Mouse (Mus musculus) heart, embryonic 12.5 days (tissue): ENCODE measurements around the gene Tspan2. TPM values are rescaled to one million over a fixed set of nuclear protein-coding genes. Genes with fewer than 3 reads are reported as not detected.

Experiments used
- ATAC-seq: fragments of 200-750 bp; cut with Nextera tagmentation; 2 replicates; pipeline ENCODE4 v1.8.0; 2017; ENCODE audit warnings: moderate TSS enrichment, moderate library complexity; ENCODE audit not compliant: insufficient number of reproducible peaks, low FRiP score
- H3K27ac ChIP-seq: fragments of 300-500 bp; sonication (generic); 2 replicates; pipeline ENCODE4 v1.5.1; 2016; ENCODE audit warnings: mild to moderate bottlenecking, moderate library complexity; ENCODE audit not compliant: poor library complexity, severe bottlenecking
- H3K27me3 ChIP-seq: fragments of 300-500 bp; sonication (generic); replicated peaks from 2 replicates; pipeline ENCODE4 v1.6.1; 2016; ENCODE audit warnings: mild to moderate bottlenecking, moderate library complexity
- H3K36me3 ChIP-seq: fragments of 300-500 bp; sonication (generic); 2 replicates; pipeline ENCODE4 v1.6.1; 2016; ENCODE audit warnings: mild to moderate bottlenecking, moderate library complexity
- H3K4me1 ChIP-seq: fragments of 300-500 bp; sonication (generic); replicated peaks from 2 replicates; pipeline ENCODE4 v1.6.1; 2016; ENCODE audit warnings: mild to moderate bottlenecking
- H3K4me2 ChIP-seq: fragments of 300-500 bp; sonication (generic); 2 replicates; pipeline ENCODE4 v1.6.1; 2016; ENCODE audit warnings: mild to moderate bottlenecking, moderate library complexity
- H3K4me3 ChIP-seq: fragments of 300-500 bp; sonication (generic); 2 replicates; pipeline ENCODE4 v1.5.1; 2016; ENCODE audit warnings: mild to moderate bottlenecking
- H3K9ac ChIP-seq: fragments of 300-500 bp; sonication (generic); 2 replicates; pipeline ENCODE4 v1.6.1; 2016; ENCODE audit warnings: mild to moderate bottlenecking, moderate library complexity
- H3K9me3 ChIP-seq: fragments of 300-500 bp; sonication (generic); replicated peaks from 2 replicates; pipeline ENCODE4 v1.6.1; 2016; ENCODE audit warnings: mild to moderate bottlenecking, moderate library complexity
- WGBS: fragments of 180-500 bp; shearing (Covaris S2); methylation state at CpG from one replicate; pipeline ENCODE4 v1.1.7; 2016; 5-methylcytosine and 5-hydroxymethylcytosine counted together
- polyA plus RNA-seq: library from polyadenylated mRNA; unstranded; fragments of >200 nt; fragmentation: Nextera tagmentation; extraction: Ambion mirVana; gene quantifications from 2 replicates; pipeline ENCODE4 v1.2.1, GENCODE M21; 2016

Gene Tspan2
- polyA plus RNA-seq, 1 experiment from 2014 or later, result 36.0 TPM

DNA sequence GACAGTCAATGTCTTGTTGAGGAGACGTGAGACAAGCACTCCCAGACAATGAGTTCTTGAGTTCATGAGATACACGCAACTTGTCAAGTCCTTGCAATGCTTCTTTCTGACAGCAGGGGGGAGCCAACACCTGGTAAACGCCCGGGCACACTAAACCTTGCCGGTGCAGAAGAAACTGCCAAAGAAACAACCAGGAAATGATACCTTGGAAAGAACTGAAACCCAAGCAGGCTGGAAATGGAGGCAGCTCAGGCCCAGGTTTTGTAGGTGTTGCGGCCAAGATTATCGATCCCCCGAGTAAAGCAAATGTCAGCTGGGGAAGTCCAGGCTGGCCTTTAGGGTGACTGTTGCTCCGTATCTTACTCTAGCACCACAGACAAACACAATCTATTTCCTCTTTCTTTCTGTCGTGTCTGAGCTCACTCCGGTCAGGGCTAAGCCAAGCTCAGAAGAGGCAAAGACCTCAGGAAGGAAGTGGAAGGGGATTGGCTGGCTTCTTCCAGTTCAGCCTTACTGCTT, 19.2 kb upstream of the Tspan2 start:
- peak; percentile 73 for ATAC-seq
- H3K27me3 ChIP-seq, result 0 out of 2 replicates have a peak, but pooled peaks cover 4% of the 10 kb centered on the region
- no peaks in the 10 kb centered on the region for H3K9me3 ChIP-seq
- no peaks in the 10 kb centered on the region for H3K36me3 ChIP-seq
- H3K9ac ChIP-seq, result no peak overlapping the region
- H3K4me1 ChIP-seq, result peaks cover 9% of the 10 kb centered on the region; the same call in 1 of the 2 replicates
- peak overlapping the region; percentile 61 for H3K4me2 ChIP-seq
- H3K27ac ChIP-seq, result peak overlapping the region; percentile 35; the same call in 1 of the 2 replicates
- 15% methylated on average over 11 of the region's 11 CpGs for WGBS
- H3K4me3 ChIP-seq, result peak overlapping the region; percentile 30

DNA sequence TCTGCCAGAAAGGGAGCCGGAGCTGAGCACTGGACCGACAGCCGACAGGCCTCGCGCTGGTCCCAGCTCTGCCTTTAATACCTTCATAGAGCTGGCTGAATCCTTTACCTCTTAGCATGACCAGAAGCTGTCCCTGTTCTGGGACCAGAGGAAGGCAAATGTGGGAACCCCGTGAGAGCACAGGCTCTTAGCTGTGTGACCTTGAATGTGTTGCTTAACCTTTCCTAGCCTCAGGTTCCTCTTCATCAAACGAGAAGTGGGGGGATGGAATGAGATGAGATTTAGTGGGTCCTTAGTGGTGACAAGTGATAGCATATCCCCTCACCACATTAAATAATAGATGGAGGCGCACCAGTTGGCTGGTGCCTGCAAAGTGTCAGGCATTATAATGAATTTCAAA, 18.5 kb upstream of the Tspan2 start:
- Histone ChIP-seq H3K27ac (no peak overlapping the region), H3K4me1 (peaks cover 9% of the 10 kb centered on the region; the same call in 1 of the 2 replicates), H3K36me3 (no peaks in the 10 kb centered on the region), H3K9ac (no peak overlapping the region), H3K4me2 (peak overlapping the region; percentile 61; the same call in 1 of the 2 replicates), H3K27me3 (0 out of 2 replicates have a peak, but pooled peaks cover 4% of the 10 kb centered on the region), H3K4me3 (no peak overlapping the region), H3K9me3 (no peaks in the 10 kb centered on the region)
- WGBS, result 82% methylated on average over 8 of the region's 8 CpGs
- ATAC-seq, result no peak

DNA sequence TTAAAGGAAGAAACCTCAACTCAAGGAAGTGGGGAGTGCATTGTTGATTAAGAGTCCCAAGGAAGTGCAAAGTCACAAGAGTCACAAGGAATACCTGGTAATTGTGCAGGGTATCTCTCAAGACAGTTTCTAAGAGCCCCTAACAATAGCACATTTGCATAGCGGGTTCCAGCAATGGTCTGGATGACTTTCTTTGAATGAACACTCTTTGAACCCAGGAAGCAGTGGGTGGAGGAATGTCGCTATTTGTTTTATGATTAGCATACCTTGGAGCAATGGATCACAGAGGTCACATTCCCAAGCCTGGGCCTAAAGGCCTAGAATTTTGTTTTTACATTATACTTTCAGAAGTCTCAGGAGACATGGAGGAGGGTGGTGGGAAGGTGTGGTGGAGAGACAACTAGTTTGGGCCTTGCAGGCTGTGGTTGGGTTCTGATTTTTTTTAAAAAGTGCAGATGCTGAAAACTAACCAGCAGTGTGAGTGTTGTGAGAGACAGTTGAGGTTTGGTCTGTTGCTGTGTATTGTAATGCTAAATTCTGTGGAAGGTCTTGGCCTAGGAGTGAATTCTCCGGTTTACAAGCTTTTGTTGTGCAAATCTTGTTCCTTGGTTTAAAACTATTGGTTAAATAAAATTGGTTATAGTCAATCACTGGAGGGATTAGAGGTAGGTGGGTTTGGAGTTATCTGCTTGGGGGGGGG, 16.6 kb upstream of the Tspan2 start:
- Histone ChIP-seq H3K27me3 (0 out of 2 replicates have a peak, but pooled peaks cover 2% of the 10 kb centered on the region), H3K36me3 (no peaks in the 10 kb centered on the region), H3K27ac (no peak overlapping the region), H3K4me2 (no peak overlapping the region), H3K9me3 (no peaks in the 10 kb centered on the region), H3K4me1 (peaks cover 9% of the 10 kb centered on the region; the same call in 1 of the 2 replicates), H3K4me3 (no peak overlapping the region), H3K9ac (no peak overlapping the region)
- WGBS, result 79% methylated on average over 3 of the region's 3 CpGs
- ATAC-seq, result no peak

DNA sequence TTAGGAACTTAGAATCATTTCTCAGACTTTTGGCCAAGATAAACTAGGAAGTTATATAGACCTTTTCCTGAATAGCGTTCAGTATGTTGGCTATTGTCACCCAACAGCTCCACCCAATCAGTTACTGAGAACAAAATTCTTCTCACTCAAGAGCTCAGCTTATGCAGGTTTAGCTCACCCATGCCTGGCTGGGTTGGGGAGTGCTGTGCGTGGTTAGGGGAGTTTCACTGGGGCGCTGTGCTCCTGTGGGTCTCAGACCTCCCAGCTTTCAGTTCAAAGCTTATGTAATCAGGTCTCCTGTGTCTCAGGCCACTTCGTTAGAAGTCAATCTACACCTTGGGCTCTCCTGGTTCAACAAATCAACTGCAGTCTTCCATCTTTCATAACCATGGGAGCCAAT, 11.2 kb upstream of the Tspan2 start:
- no peak overlapping the region for H3K9ac ChIP-seq
- 53% methylated on average over 4 of the region's 4 CpGs for WGBS
- H3K4me1 ChIP-seq, result peaks cover 8% of the 10 kb centered on the region
- no peak overlapping the region for H3K4me2 ChIP-seq
- no peaks in the 10 kb centered on the region for H3K36me3 ChIP-seq
- H3K27me3 ChIP-seq, result no peaks in the 10 kb centered on the region
- ATAC-seq, result no peak
- H3K4me3 ChIP-seq, result no peak overlapping the region
- no peaks in the 10 kb centered on the region for H3K9me3 ChIP-seq
- no peak overlapping the region for H3K27ac ChIP-seq

DNA sequence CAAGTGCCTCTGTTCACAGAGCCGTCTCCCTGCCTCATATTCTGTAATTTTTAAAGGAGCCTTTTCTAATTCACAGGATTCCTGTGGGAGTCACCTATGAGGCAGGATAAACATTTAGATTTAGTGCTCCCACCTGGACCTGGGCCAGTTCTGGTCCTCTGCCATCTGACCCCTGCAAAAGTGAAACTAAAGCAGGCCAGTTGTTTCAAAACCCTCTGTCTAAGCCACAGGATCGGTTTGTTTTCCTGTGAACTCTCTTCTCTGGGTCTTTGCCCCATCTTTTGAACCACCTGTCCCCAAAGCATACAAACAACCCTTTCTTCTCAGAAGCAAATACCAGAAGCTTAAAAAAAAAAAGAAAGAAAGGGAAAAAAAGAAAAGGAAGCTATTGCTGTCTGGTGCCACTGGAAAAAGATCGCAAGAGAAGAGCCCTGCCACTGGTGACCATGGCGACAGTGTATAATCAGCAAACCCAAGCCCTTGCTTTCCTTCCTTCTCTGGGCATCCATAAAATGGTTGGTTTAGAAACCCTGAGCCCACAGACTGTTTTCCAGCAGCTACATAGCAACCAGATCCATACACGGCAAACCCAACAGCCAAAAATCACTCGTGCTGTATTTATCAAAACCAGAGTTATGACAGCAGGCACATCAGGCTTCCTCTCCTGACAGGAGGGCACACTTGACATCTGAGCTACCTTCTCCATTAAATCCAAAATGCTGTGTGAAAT, 10.3 kb upstream of the Tspan2 start:
- H3K9me3 ChIP-seq, result no peaks in the 10 kb centered on the region
- peaks cover 8% of the 10 kb centered on the region for H3K4me1 ChIP-seq
- no peaks in the 10 kb centered on the region for H3K36me3 ChIP-seq
- no peak overlapping the region for H3K9ac ChIP-seq
- 59% methylated on average over 6 of the region's 6 CpGs for WGBS
- no peak for ATAC-seq
- H3K4me2 ChIP-seq, result peak overlapping the region; percentile 49
- no peaks in the 10 kb centered on the region for H3K27me3 ChIP-seq
- no peak overlapping the region; the same call in 1 of the 2 replicates for H3K27ac ChIP-seq
- H3K4me3 ChIP-seq, result 0 out of 2 replicates have a peak overlapping the region, but pooled peaks have one; percentile 4

DNA sequence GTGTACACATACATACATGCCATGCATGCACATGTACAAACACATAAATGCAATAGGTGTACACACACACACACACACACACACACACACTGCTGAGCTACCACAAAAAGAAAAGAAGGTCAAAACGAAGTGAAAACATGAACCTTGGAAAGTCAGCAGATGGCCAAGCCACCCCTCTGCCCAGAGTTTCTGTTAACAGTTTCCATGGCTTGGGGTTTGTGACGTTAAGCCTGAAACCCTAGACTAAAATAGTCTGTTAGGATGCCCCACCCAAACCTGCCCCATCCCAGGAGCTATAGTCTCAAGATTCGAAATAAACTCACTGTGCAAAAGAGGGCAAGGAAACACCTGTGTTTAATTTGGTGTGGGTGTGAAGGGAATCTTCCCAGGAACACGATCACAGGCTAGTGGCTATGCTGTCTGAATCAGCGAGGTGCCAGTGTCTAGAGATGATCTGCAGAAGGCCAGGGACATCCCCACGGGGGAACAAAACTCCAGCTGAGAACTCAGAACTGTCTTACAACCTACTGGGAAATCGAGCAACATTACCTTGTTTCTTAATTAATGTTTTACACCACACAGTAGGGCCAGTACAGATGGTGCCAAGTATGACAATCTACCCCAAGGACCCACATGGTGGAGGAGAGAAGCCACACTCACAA, 9.4 kb upstream of the Tspan2 start:
- H3K27ac ChIP-seq, result no peak overlapping the region
- H3K4me1 ChIP-seq, result peaks cover 8% of the 10 kb centered on the region
- no peak overlapping the region for H3K4me3 ChIP-seq
- no peak overlapping the region for H3K4me2 ChIP-seq
- no peaks in the 10 kb centered on the region for H3K9me3 ChIP-seq
- no peak overlapping the region for H3K9ac ChIP-seq
- WGBS, result 63% methylated on average over 7 of the region's 7 CpGs
- no peak for ATAC-seq
- H3K36me3 ChIP-seq, result no peaks in the 10 kb centered on the region
- no peaks in the 10 kb centered on the region for H3K27me3 ChIP-seq

DNA sequence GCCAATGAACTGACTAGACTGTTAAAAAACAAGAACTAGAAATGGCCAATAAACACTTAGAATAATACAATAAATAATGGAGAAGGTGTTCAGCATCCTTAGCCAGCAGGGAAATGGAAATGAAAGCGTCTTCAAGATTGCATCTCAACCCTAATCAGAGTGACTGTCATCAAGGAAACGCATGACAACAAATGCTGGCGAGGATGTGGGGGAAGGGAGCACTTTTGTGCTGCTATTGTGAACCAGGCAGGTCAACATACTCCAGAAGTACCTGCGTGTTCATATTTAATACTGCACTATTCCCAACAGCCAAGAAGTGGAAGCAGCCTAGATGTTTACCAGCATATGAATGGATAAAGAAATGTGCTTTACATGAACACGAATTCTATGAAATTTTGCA, 4.9 kb upstream of the Tspan2 start:
- Histone ChIP-seq H3K27ac (no peak overlapping the region), H3K9ac (no peak overlapping the region), H3K9me3 (no peaks in the 10 kb centered on the region), H3K36me3 (no peaks in the 10 kb centered on the region), H3K4me3 (no peak overlapping the region), H3K27me3 (no peaks in the 10 kb centered on the region), H3K4me1 (peaks cover 11% of the 10 kb centered on the region), H3K4me2 (no peak overlapping the region)
- no peak for ATAC-seq
- WGBS, result 43% methylated on average over 5 of the region's 5 CpGs

DNA sequence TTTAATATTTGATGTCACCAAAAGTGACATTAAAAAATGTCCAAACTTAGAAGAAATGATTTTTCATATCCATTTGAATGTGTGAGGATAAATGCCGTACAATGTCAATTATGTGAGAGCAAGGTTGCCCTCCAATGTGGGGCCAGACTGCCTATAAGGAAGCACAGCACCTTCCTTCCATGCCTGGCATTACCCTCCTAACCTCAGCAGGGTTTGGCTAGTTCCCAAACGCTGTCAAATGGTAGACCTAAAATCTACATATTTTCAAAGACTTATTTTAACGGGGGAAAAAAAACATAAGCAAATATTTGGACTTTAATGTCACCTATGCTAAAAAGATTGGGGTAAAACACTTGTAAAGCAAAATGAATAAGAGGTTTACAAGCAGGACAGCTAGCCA, 3.2 kb upstream of the Tspan2 start:
- 71% methylated on average over 3 of the region's 3 CpGs for WGBS
- no peak for ATAC-seq
- no peak overlapping the region for H3K9ac ChIP-seq
- no peak overlapping the region for H3K4me3 ChIP-seq
- H3K36me3 ChIP-seq, result no peaks in the 10 kb centered on the region
- no peaks in the 10 kb centered on the region for H3K9me3 ChIP-seq
- peaks cover 20% of the 10 kb centered on the region for H3K4me1 ChIP-seq
- H3K27ac ChIP-seq, result no peak overlapping the region
- H3K27me3 ChIP-seq, result no peaks in the 10 kb centered on the region
- no peak overlapping the region for H3K4me2 ChIP-seq

DNA sequence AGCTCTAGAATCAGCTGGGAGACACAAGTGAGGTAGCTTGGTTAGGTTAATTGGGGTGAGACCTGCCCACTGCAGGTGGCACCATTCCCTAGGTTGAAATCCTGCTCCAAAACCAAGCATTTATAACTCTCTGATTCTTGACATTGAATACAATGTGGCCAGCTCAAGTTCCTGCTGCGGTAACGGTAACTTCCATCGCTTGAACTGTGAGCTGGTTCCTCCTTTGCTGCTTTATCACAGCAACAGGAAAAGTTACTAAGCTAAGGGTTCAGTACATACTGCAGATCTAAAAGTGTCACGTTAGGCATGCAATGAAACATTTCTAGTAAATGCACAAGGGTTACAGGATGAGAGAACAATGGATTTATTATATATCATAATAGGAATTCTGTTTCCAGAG, 1.7 kb upstream of the Tspan2 start:
- 81% methylated on average over 4 of the region's 4 CpGs for WGBS
- H3K27ac ChIP-seq, result no peak overlapping the region
- no peak overlapping the region for H3K4me2 ChIP-seq
- no peak overlapping the region for H3K9ac ChIP-seq
- peaks cover 34% of the 10 kb centered on the region for H3K4me1 ChIP-seq
- no peaks in the 10 kb centered on the region for H3K9me3 ChIP-seq
- no peaks in the 10 kb centered on the region for H3K36me3 ChIP-seq
- ATAC-seq, result no peak
- no peaks in the 10 kb centered on the region for H3K27me3 ChIP-seq
- H3K4me3 ChIP-seq, result no peak overlapping the region

DNA sequence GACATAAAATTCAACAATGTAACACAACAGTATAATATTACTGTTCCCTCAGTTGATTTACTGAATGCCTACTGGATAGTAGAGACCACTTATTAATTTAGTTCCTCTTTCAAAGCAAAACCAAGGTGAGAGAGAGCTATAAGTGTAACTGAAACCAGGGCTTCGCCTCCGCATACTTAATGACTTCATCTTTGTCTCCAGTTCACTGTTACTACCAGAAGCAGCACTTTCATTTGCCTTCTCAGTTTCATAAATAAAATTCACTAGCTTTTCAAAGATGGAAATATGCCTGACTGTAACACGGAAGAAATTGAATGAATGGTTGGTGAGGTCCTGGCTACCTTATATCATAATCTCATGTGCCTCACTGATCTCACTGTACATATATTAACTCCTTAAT, 1.3 kb upstream of the Tspan2 start:
- no peak overlapping the region for H3K9ac ChIP-seq
- H3K27me3 ChIP-seq, result no peaks in the 10 kb centered on the region
- no peak for ATAC-seq
- no peak overlapping the region for H3K4me2 ChIP-seq
- H3K27ac ChIP-seq, result peak overlapping the region; percentile 96
- peaks cover 38% of the 10 kb centered on the region for H3K4me1 ChIP-seq
- no peaks in the 10 kb centered on the region for H3K36me3 ChIP-seq
- H3K4me3 ChIP-seq, result no peak overlapping the region
- H3K9me3 ChIP-seq, result no peaks in the 10 kb centered on the region
- 89% methylated on average over 3 of the region's 3 CpGs for WGBS

DNA sequence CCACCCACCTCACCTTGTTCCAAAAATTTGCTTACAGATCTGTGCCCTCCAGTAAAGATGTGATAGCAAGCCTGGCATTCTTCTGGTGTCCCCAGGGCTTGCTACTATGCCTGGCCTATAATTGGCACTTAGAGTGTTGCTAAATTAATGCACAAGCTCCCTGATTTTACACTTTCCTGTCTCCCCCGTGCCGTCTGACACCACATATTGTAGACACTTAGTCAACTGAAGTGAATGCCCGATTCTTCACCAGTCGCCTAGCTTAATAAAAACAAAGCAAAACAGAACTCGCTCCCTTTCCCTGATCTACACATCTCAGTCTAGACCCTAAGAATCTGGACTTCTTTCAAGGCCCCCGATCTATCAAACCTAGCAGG, 405 bp upstream of the Tspan2 start:
- H3K27ac ChIP-seq, result peak overlapping the region; percentile 96
- no peaks in the 10 kb centered on the region for H3K36me3 ChIP-seq
- no peak for ATAC-seq
- 6% methylated on average over 6 of the region's 6 CpGs for WGBS
- H3K9ac ChIP-seq, result peak overlapping the region; percentile 93
- H3K4me2 ChIP-seq, result peak overlapping the region; percentile 95
- no peaks in the 10 kb centered on the region for H3K27me3 ChIP-seq
- H3K9me3 ChIP-seq, result no peaks in the 10 kb centered on the region
- H3K4me3 ChIP-seq, result peak overlapping the region; percentile 87
- peaks cover 47% of the 10 kb centered on the region for H3K4me1 ChIP-seq
